Mouse (Mus musculus) 3T3-L1 (cell line): ENCODE measurements at regions not wholly inside any gene's neighbourhood (a gene's known extent, or its start where the extent isn't known, plus 50 kb on each side); places are given as distances from the start of the nearest gene placed in this dataset.
A peak's percentile ranks its signal among the peaks of the same experiment; 100 is the strongest.

Source experiments
- DNase-seq: peaks from one replicate; pipeline ENCODE4 v3.0.0-alpha.2; 2015; ENCODE audit warnings: low read depth, low spot score

DNA sequence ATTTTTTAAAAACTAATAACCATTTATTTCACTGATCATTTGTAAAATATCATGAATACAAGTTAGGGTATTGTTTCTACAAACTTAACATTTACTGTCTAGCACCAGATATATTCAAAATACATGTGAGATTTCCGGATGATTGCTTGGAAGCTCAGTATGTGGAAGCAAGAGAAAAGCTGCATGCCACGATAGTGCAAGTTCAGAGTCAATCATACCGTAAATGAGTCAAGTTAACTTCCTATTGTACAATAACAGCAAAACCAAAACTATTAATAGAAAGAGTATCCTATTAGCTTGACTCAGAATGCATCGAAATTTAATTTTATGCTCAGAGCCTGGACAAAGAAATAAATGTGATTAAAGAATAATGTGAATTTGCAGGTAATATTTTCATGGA lies 1284.6 kb upstream of the Cited2 start:
- DNase-seq = no peak

DNA sequence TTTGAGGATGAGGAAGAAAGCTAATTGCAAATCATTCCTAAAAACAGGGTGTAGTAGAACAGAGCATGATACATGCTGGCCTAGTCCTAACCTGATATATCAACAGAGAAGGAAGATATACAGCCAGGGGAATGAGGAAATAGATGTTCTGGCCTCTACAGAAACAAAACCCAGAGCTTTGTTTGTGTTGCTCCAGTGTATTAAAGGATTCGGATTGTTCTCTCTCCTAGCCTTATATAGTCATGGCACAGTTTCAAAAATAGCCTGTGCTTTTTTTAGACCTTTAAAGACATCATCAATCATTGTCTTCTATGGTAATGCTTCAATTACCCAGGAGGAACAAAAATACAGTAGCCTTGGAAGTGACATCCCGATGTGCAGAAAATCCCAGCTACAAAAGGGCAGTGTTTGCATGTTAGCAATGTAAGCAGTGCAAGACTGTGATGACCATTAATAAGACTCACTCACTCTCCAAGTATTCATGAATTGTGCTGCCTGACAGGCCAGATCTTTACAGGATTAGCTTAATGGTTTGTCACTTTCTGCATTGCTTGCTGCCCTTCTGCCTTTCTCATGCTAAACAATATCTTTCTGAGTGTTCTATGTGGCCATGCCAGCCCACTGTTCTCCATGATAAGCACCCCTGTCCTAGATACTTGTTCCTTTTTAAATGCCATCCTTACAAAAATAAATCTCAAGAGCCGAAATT lies 1281.9 kb upstream of the Cited2 start:
- DNase-seq = peak; percentile 66

DNA sequence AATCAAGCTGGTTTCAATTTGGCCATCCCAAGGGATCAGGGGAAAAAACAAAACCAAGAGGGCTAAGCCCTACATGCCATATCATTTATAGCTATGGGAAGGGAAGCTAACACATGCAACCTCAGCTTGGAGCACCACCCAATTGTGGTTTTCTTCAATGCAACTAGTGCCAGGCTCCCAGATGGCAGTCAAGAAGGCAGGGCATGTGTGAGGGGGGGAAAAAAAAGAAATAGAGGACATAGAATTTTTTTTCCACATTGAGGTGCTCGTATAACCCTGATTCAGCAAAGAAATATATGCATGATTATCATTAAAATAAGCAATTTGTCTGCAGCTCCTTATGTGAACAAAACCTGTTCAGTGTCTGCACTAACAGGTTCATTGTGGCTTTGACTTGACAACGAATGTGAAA lies 1281.4 kb upstream of the Cited2 start:
- peak; percentile 76 for DNase-seq

DNA sequence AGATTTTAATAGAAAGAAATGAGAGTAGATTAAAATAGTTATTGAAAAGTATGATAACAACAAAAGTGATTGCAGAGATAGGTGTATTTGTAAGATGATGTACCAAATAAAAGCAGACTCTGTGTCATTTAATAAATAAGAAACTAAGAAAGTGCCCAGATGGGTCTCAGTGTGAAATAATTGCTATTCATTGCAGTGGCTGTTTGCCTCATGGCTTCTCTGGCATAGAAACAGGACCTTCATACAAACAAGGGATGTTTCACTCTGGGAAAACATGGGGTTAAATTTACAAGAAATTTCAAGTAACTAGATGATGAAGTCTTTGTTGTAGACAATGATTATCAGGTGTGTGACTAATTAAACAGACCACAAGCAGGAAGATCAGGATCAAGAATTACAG lies 1279.1 kb upstream of the Cited2 start:
- DNase-seq = no peak

DNA sequence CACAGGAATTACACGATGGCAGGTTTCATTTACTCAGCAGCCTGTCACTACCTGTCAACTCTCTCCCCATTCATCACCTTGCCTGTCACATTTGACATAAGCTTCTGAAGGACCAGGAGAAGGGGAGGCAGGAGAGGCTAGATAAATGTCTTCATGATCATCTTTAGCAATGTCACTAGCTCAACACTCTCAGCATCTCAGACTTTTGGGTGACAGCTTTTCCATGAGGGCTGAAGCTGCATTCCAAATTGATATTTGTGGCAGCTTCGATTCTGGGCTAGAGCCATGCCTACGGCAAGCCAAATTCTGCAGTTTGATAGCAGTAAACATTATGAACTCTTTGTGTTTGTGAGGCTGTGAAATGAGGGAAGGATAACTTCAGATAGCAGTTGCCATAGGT lies 1255.1 kb upstream of the Cited2 start:
- no peak for DNase-seq

DNA sequence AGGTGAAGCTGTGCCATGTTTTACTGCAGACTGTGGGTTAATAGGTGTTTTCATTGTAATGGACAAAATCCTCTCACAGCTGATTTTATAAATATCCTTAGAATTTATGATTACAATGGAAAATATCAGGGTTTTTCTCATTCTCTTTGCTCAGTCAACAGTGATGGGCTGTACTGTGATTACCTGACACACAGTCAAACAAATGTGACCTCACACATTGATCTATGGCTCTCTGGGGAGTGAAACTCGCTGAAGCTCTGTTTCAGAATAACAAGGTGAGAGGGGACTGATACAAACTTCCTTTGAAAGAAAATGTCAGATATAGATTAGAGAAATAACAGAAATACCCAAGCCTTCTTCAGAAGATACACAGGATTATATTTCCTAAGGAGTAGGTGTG lies 1253.3 kb upstream of the Cited2 start:
- DNase-seq = no peak

DNA sequence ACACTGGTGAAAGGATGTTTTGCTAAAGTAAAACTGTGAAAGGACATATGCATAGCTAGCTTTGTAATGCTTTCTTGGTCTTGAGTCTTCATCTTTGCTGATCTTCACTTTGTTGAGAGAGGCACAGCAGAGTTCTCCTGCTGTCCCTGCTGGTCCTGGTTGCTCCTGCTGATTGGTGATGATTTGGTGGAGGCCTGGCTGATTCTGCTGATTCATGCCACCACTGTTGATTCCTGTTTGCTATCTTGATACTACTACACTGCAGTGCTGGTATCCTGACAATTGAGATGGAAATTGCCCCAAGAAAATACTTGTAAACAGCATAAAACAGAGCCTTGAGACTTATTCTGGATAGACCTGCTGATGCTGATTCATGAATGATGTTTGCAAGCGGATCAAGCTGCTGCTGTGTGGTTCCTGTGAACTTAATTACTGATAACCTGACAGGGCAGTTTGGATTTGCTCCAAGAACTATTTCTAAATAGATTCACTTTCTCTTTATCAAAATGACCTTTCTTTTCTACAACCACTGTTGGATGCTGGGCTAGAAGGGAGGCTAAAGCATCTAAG lies 1249.0 kb upstream of the Cited2 start:
- no peak for DNase-seq

DNA sequence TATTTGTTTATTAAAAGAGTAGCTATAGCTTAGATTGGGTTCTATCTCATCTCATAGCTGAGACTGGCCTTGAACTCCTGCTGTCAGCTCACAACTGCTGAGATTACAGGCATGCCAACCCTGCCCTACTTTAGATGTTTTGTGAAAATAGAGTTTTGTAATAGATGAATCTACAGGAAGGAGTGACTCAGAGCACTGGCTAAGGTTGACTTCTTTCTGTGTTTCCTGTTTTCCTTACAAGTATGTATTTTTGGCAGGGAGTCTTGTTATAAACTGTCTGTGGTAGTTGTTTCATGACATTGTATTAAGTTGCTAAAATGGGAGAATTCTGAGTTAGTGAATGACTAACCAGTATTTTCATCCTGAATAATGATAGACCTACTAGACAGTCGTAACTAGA lies 1224.4 kb upstream of the Cited2 start:
- DNase-seq = peak; percentile 82

DNA sequence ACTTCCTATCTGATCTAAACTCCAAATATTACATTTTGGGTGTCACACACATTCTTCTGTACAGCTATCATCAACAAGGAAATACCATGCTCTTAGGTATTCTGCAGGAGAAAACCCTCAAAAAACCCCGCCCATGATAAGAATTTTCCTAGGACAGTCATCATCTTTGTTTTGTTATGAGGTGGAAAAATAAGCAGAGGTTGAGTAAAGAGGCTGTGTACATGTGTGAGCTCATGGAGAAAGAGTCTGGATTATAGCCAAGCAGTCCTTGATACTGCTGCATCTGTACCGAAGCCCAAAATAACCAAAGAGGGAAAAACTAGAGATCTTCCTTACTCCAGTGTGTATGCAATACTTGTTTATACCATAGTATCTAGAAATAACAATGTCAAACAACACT lies 1215.3 kb upstream of the Cited2 start:
- peak; percentile 89 for DNase-seq

DNA sequence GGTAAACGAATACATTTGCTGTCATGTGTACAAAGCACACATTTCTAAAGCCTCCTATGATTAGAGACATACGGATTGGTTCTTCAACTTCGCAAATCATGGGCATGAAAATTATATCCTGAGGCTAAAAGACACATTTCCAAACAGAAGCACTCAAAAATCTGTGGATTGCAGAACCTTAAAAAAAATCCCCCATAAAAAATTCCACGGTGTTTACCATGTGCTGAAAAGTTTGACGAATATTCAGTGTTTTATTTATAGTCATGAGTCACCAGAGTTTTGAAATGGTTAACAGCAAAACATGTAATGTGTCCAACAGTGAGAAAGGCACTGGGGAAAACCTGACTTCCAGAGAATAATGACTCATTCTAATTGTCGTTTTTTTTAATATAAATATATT lies 1214.9 kb upstream of the Cited2 start:
- DNase-seq = peak; percentile 90

DNA sequence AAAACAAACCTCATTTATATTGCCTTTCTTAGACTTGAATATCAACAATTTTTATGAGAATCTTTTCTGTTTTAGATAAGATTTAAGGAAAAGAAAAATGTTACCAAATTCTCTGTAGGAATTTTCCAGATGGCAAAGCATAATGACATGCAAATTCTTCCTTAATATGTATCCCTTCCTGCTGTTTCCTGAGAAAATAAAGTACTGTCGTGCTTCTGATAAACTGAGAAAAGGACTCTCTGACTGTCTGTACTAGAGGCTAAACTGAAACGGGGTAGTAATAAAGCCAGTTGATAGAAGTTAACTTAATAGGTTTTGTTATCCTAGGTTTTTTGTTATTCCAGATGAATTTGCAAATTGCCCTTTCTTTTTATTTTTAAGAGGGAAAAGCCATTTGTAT lies 1208.4 kb upstream of the Cited2 start:
- no peak for DNase-seq

DNA sequence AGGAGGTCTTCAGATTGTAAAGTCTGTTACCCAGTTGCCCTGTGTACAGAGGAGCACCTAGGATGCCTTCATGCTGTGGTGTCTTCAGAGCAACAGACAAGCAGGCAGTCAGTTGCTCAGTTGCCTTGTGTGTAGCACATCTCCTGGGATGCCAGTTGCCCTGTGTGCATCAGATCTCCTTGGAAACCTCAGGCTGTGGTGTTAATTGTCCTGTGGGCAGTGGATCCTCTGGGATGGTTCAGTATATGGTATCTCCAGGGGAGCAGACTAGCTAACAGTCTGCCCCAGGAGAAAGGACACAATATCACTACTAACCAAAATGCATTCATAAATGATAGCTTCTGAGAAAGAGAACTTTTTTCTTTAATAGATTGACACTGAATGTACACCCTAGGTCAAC lies 1201.1 kb upstream of the Cited2 start:
- no peak for DNase-seq

DNA sequence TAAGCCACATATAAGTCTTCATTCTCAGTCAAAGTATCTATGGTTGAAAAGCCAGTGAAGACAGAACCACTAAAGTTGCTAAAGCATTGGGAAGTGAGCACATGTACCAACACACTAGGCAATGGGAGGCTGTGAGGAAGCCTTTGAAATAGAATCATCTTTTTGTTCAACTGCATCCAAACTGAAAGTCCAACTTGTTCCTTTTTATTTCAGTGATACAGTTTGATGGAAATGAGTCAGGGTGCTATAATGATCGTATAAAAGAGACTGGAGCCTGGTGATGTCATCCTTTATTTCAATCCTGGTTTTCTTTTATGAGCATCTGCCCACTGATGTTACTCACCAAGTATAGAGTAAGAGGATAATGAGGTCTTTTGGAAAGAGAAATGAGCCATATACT lies 1198.9 kb upstream of the Cited2 start:
- DNase-seq = peak; percentile 25

DNA sequence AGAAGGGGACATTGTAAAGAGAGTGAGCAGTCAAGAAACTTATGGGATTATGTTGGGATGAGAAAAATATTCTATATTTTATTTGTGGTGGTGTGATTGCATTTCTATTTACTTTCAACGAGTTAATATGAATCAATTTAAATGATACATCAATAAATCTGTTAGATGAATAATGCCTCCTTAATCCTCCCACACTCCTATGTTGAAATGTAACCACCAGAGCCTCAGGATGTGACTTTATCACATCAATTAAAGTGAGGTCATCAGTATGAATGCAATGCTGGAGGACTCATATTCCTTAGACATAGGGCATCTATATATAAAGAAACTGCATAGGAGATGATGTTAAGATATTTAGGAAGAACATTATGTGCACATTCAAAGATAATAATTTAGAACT lies 1195.3 kb upstream of the Cited2 start:
- no peak for DNase-seq

DNA sequence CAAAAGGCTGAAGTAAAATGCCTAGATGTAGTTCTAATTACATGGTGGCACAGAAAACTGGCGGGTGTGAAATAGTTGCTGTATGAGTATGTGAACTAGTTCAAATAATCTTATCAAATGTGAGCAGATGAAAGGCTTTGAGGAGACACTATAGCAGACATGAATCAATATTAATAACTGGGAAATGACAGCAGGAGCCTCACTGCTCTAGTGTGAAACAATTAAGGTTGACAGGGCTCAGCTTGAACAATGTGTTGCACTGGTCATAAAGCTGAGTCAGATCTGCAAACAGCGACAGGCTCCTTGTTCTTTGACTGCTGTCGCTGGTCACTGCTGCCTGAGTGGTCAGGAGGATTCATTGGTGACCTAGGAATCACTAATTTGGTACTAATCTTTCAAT lies 1185.4 kb upstream of the Cited2 start:
- DNase-seq = no peak

DNA sequence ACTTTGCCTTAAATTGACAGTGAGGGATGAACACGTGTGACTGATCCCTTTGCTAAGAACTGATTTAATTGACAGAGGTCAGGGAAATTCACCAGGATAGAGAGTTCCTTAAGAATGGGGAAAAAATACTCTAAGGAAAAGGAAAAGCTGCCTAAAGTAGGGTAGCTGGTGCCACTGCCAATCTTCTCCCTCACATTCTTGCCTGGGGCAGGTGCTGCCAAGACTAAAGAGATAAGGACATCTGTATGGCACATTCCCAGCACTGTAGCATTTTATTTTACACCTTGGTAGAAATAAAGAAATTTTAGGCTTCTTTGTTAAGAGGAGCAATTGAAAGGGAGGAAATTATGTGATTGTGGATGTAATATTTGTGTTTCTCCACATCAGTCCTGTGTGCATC lies 1184.6 kb upstream of the Cited2 start:
- DNase-seq = no peak

DNA sequence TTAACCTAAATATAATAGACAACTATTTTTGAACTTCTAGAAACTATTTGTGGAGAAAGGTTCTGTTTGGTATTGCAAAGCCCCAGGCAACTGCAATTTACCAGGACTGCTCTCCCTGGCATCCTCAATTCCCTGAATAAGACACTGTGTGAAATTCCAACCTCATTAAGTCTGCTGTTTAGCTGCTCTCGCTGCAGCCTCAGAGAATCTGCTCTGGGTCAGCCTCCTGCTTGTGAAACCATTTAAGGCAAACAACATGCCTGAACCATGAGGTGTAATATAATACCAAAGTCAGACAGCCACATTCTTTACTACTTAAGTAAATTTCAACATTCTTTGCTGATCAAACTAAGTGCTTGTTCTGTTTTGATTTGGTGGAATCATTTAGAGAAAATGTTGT lies 1177.6 kb upstream of the Cited2 start:
- peak; percentile 85 for DNase-seq

DNA sequence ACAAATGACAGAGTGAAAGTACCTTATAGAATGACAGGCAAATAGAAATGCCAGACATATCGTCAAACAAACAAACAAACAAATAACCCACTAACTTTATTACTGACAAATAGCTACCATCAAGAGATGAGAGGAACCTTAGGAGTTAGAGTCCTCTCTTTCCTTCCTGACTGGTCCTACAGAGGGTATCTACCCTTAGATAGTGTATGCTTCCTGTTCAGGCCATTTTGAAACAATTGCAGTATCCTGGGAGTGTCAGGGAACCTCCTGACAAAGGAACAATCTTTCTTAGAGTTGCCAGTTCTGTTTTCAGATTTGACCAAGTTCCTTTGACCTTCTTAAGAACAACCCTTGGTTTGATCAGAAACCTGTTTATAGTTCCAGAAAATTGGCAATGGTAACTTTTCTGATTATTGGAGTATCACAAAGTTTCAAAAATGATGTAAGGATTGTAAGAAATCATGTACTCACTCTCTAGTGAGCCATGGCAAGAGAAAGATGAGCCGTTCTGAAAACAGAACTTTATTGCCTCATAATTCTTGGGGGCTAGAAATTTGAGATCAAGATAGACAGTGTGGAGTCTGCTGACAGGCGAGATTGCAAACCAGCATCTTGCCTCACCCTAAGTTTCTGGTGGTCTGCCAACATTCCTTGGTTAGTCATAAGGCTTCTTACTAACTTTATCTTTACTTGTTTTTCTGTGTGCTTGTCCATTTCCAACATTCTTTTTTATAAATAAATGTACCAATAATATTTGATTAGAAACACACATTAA lies 1170.0 kb upstream of the Cited2 start:
- DNase-seq = peak; percentile 99

DNA sequence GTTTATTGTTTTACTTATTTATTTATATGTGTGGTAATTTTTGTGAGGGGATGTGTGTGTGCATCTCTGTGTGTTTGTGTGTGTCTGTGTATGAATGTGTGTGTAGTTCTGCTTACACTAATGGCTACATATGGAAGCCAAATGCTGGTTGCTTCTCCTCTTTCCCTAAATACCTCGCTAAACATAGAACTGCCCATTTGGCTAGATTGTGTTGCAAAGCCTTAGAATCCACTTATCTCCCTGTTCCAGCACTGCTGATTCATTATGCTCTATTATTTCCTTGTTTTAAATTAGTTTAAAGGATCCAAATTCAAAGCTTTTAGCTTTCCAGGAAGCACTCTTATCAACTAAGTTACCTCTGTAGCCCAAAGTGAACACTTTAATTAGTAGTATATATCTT lies 1148.5 kb upstream of the Cited2 start:
- no peak for DNase-seq

DNA sequence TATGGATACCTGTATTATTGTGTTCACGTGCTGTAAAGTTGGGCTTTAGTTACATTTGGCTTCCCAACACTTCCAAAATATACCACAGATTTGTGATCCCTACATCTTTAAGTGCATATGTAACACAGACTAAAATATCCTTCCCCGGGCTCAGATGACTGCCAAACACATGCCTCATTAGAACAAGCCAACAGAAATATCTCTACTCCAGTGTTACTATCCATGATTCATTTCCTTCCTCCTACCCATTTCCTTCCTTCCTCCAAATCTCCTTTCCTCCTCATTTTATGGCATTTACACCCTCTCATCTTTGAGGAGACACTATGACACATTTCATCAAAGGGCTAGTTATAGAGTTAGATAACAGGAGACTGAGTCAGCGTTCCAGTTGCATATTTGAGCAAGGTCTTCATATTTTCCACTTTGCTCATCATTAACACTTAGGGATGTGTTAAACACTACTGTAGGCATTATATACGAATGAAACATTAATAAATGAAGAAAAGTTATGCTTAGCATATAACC lies 1144.4 kb upstream of the Cited2 start:
- DNase-seq = peak; percentile 49

DNA sequence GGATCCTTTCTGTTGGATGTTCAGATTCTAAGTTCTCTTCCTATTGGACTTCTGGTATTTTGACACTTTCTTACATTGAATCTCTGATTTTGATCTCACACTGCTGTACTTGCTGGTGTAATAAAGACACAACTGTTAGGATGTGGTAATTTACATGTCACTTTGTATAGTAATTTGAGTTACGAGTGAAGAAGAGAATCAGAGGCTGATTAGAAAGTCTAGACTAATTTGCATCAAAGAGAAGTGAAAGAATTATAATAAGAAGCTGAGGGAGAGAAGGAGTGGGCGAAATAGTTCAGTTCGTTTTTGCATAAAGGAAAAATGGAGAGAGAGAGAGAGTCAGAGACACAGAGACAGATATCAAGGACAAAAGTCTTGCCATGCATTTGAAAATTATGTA lies 1142.8 kb upstream of the Cited2 start:
- no peak for DNase-seq

DNA sequence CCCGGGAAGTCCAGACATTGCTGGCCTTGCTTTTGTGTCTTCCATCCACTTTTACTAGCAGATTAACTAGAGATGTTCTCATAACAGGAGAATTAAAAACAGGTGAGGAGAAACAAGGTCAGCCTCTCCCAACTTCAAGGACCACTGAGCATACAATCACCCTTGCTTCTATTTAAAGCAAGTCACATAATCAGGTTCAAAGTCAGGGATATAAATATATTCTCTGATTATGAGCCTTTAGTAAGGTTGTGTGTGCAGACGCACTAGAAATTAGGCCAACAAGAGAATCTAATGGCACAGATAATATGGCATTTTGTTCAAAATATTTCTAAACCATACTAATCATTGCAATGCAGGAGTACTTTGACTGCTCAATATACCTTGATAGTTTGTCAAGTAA lies 1134.2 kb upstream of the Cited2 start:
- no peak for DNase-seq

DNA sequence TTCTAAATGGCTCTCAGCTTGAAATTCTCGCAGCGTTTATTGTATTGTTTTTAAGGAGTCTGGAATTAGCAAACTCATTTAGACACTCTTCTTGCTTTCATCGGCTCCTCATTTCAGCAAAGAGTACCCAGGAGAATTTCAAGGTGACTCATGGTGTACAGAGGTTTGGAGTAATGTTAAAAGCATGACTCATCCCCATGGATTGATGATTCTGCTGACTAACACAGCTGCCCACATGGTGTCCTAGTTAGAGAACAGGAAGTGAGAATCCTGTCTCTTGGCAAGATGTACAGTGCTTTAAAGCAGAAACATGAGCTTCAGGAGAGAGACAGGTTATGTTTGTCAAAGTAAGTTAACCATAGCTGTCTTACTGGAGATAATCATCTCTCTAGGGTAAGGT lies 1133.6 kb upstream of the Cited2 start:
- peak; percentile 97 for DNase-seq
